Mouse (Mus musculus): ENCODE data around the gene Olfr575.

Gene Olfr575

DNA sequence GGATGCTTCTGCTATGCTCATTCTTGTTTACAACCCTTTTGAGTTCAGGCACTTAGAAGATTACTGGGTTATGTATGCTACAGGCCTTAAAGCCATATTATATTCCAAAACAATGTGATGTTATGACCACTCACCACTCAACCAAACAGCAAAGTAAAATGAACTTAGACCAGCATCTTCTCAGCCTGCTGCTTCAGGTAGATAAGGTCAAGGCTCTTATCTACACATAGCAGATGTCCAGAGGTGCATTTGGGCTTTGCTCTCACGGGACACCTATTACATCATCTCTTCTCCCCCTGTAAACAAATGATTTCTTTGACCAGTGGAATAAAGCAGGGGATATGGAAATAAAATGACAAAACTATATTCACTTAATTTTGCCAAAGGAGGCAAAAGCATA lies at the start of gene Olfr575:
Gene Olfr575, minus strand, starts transcription at position 183 of the 400 bp plus-strand sequence.
- no peak for DNase-seq

DNA sequence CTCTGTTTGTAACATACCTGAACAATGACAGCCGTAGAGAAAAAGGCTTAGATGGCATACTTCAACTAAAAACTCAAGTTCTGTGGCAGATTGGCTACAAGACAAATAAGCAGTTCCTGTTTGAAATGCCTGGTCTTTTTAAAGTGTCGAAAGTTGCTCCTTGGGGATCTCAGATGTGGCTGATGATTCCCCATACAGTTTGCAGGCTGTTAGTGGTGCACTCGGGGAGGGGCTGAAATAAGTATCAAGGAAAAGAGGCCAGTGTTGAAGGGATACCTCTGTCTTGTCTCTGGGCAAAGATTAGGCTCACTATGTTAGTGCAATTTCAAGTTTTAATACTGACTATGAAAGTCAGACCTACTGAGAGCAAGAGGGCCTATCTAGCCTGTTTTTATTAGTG lies 30.6 kb upstream of the Olfr575 start, which contains the start of gene Olfr578:
Gene Olfr578, minus strand, starts transcription at position 101 of the 400 bp plus-strand sequence.
- no peak for DNase-seq

DNA sequence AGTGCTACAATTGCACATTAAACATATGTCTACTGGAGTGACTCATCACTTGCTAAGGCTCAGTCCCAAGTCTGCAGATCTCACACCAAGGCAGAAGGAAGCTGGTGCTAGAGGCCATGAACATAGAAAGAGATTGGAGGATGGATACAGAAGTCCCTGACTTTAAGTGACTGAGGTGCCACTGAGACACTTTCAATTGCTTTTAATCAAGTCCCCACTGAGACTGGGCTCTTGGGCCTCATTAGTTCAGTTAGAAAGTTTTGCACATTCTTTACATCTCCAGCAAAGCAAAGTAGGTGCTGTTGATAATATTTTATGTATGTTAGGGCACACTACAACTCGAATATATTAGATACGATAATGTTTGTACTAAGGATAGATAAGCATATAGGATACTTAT lies 17.3 kb upstream of the Olfr575 start, which contains the start of gene Olfr577:
Gene Olfr577, minus strand, starts transcription at position 101 of the 400 bp plus-strand sequence.
- DNase-seq: no peak

DNA sequence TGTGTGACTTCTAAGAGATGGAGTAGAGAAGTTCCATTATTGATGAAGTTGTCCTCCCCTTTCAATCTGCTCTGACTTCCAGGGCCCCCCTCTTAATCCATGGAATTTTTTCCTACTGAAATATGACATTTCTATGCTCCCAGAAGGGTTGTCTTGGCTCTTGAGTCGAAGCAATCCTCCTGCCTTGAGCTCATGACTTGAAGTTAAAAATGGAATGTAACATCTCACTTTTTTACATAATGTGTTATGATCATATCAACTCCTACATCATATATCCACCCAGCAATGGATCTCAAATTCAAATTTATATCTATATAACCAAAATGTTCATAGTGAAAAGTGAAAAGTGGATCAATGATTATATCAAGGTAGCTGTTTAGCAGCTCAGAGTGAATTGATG lies 15.8 kb upstream of the Olfr575 start:
- no peak for DNase-seq

DNA sequence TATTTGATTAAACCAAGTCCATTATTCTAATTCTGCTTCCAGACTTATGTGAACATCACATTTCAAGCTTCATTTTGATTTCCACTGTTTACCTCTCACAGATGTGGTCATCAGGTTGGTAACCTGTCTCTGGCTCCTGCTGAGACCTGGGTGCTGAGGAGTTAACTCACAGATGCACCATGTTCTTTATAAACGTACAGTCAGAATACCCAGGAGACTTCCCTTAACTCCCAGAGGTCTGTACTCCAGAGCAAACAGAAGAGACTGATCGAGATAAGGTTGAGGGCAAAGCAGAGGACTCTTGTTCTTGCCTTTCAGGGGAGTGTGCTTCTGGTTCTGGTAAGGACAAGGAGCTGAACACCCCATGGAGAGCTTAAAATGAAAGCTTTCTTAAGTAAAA lies 3.8 kb upstream of the Olfr575 start, which contains the start of gene Olfr576:
Gene Olfr576, plus strand, starts transcription at position 301 of the 400 bp plus-strand sequence.
- DNase-seq: no peak

DNA sequence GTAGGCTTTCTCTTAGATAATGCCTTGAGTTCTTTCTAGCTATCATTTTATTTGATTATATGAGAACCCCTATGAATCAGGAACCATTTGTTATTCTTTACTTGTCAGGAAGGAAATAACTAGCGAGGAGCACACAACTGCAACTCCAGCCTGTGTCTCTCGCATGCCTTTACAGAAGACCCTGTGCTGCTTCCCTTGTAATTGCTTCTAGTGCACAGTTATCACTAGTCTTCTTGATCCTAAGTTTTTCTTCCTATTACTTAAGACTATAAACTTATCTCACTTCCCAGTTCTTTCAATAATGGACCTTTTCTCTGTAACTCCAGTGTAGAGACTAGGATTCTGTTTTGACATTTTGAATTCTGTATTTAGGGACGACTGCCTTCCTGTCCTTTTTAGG lies 438 bp downstream of the Olfr575 start:
- no peak for DNase-seq

DNA sequence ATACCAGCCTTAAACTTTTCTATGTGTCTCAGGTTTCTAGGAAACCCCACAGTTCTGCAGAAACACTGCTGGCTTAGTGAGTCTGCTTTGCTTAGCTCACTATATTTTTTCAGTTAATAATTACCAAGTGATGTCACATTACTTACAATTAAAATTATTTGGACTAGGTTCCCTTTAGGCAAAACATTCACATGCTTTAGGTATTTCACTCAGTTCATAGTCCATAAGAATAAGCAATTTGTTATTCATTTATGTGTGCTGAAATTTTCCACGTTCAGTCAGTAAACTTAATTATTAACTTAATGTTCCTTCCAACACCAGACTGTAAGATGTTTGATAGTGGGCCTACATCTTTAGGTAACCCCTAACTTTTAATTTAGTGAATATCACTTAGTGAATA lies 7.8 kb downstream of the Olfr575 start:
- no peak for DNase-seq

DNA sequence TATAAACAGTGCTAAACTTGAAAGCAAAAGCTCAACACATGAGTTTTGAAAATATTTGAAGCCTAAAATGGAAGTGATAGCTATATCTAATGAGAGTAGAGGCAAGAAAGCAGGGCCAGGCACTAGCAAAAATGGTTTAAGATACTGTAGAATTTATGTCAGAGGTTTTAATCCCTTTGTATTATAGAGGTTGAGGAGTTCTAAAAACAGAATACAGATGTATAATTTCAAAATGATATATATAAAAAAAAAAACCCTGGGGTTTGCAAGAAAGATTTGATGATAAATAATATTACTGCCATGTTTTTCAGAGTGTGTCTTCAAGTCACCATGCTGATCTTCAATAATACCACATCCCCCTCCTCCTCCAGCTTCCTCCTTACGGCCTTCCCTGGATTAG lies 10.4 kb downstream of the Olfr575 start, which contains the start of gene Olfr574:
Gene Olfr574, plus strand, starts transcription at position 301 of the 400 bp plus-strand sequence.
- DNase-seq: no peak

DNA sequence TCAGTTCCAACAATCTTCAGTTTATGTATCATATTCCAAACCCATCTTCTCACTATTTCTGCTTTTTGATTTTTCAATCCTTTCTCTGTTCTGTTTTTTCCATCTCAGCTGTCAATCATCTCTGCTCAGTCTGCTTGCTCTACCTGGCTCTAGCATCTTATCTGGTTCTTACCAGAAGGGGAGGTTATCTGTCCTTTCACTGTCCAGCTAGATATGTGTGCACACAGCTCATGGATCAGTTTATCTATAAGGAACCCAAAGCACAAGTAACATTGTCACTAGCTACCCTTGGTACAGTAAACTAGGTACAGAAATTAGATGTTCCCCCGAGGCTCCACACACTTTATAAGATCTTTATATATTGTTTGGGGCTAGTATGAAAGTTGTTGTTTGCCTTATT lies 15.2 kb downstream of the Olfr575 start:
- no peak for DNase-seq

DNA sequence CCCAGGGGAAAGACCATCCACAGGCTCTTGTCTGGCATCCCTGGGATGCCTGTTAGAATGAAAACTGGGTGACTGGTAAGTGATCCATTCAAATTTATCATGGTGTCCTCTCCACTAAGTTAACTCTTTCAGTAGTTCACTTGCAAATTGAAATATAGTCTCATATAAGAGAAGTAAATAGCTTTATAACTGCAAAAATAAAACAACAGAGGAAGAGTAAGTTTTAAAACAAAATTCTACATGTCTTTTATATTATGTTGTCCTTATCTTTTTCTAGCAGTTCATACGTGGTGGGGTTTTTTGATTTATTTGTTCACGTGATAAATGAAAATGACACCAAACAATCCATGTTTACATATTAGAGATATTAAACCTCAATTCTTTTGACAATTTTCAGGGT lies 16.1 kb downstream of the Olfr575 start, which contains the start of gene Olfr573-ps1:
Gene Olfr573-ps1, minus strand, starts transcription at position 101 of the 400 bp plus-strand sequence.
- no peak for DNase-seq

DNA sequence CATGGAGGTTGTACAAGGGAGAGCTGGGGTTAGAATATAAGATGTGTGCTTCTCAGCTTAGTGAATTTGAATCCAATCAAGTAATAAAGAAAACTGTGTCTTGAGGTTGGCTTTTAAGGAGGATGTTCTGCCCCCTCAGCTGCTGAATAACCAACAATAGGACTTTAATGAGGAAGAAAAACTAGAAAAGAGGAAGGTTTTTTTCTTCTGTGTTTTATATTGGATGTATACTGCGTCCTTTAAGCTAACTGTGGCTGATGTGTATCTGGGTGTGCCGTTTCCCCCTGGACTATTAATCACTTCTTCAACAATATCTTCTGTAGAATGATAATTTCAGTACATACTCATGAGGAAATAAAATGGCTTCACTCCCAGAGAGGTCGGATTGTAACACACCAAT lies 31.5 kb downstream of the Olfr575 start:
- DNase-seq: no peak

DNA sequence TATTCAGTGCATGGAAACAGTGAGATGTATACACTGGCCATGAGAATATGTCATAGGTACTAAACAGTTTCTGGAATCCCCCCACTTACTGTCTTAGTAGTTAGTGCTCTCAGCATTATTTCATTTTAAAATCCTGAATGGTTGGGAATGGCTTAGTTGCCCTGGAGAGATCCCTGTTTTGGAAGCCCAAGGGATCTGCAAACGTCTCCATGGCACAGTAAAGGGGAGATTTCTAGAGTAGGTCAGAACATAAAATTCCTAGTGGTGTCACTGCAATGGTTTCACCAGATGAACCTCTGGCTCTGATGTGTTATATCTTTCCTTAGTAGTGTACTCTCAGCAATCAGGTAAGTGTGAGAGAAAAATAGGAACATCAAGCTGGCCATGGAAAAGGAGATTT lies 34.5 kb downstream of the Olfr575 start, which contains the start of gene Olfr572:
Gene Olfr572, plus strand, starts transcription at position 301 of the 400 bp plus-strand sequence.
- DNase-seq: no peak

DNA sequence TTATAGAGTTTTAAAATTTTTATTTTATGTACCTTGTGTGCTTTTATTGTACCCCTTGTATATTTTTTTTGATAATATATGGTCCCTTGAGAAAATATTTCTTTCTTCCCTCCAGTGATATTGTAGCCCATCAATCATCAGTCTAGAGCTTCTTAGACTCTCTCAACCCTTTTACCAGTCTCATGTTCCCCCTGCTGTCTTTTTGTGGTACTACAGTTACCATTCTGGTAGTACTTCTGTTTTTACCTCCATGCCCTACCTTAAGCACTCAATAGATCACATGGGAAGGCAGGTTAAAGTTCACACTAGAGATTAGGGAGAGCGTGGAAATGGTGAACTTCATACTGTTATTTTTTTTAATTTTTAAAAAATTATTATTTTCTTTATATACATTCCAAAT lies 38.9 kb downstream of the Olfr575 start:
- DNase-seq: no peak

DNA sequence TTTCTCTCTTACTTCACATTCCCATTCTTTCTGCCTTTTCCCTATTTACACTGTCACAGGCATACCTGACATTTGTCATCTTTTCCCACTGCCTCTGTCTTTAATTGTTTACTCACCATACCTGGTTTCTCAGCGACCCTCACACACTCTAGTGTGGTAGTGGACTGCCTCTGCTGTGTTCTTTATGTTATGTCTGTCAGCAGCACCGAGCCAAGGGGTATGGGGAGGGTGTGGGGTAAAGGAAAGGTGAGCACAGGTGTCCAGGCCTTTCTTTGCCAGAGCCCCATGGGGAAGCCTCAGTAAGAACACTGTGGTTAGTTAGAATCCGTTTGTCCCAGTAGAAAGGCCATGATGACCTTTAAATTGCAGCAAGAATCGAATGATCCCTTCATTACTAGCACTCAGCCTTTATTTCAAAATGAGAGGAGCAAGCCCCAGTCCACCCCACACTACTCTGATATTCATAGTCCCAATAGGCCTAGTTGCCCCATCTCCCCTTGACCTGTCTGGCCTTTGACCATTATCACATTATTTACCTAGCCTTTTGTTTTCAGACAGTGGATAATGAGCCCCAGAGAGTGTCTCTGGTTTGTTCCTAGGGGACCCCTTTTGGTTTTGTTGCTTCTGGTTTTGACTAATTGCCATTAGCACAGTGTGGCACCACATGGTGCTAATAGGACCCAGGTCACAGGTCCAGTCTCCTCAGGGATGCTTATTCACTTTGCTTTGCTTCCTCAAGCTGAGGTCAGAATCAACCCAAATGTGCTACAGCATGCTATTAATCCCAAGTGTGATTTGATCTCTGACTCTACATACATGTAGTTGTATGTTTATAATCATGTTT lies 41.3 kb downstream of the Olfr575 start, which contains the start of gene Olfr571:
Gene Olfr571, minus strand, starts transcription at position 505 of the 844 bp plus-strand sequence.
- DNase-seq: no peak

DNA sequence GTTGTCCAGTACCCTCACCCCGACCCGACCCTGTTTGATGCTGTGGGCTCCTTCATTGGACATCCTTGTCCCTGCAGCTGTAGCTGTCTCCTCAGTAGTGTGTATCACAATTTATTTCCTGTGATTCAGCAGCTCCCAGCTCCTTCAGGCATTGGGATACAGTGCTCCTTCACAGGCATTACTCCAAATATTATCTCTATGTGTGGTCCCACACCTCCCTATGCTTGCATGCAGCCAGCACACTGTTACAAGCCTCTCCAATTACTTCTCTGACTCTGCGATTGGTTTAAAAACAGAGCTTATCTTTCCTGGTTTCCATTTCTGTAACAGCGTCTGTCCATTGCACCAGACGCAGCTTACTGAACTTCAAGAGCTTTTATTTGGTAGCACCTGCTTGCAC lies 42.2 kb downstream of the Olfr575 start:
- no peak for DNase-seq

DNA sequence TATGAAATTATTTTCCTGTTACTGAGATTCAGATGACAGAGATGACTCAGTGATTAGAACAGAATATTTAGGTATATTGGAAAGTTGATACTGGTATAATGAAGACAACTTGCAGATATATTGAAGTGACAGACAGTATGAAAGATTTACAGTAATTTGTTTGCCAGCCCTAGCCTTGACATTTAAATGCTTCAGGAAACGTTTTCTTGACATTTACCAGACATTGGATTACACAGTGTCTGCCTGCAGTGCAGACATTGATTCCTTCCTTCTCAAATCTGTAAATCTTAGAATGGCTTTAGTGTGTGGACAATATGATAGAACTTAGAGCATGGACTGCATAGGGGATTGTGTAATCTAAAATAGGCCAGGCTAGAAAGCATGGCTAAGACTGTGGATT lies 43.3 kb downstream of the Olfr575 start:
- DNase-seq: no peak
